Comparison of ENCODE assay signal across 8 mouse cellular contexts in genomic region chr11:3863454-3864112, GRCm38 (mm10). TPM values are rescaled to one million over a fixed set of nuclear protein-coding genes. Genes with fewer than 3 reads are reported as not detected.
DNase-seq lines count a peak whose midpoint lies in the region; ATAC-seq and TF ChIP-seq lines count a peak whose summit lies in the region.

TSS of gene Osbp2 (minus strand) at chr11:3863903.

- H3K27me3 ChIP-seq in forebrain, embryonic 13.5 days, result peaks cover 10% of the 10 kb centered on the region
- peaks cover 10% of the 10 kb centered on the region; the same call in 1 of the 2 replicates for H3K27me3 ChIP-seq in lung, embryonic 14.5 days (ENCODE audit: insufficient read depth, low read length)

- no peak within 1 kb of the TSS for H3K27ac ChIP-seq in forebrain, embryonic 13.5 days
- peak within 1 kb of the TSS; percentile 91 for H3K27ac ChIP-seq in layer of hippocampus, adult 2 months
- no peak within 1 kb of the TSS for H3K27ac ChIP-seq in lung, embryonic 14.5 days (ENCODE audit: low read depth)

- peak; percentile 86 for ATAC-seq in cerebellum, adult (ENCODE audit: insufficient number of reproducible peaks, low FRiP score, low TSS enrichment)
- ATAC-seq in forebrain, embryonic 13.5 days, result peak; percentile 92
- peak; percentile 97 for ATAC-seq in lung, embryonic 14.5 days (ENCODE audit: insufficient read depth)
- ATAC-seq in neutrophil, adult 5-6 weeks (ENCODE audit: extremely low read depth, insufficient number of reproducible peaks, low FRiP score, poor library complexity, severe bottlenecking), result peak; percentile 65

- H3K4me2 ChIP-seq in forebrain, embryonic 13.5 days, result peak within 1 kb of the TSS; percentile 77
- H3K4me2 ChIP-seq in lung, embryonic 14.5 days, result peak within 1 kb of the TSS; percentile 86

- H3K36me3 ChIP-seq in forebrain, embryonic 13.5 days (ENCODE audit: poor library complexity, severe bottlenecking), result no peaks in the 10 kb centered on the region
- H3K36me3 ChIP-seq in lung, embryonic 14.5 days (ENCODE audit: insufficient read depth), result no peaks in the 10 kb centered on the region

- DNase-seq in CD8-positive naive resting alpha-beta T cell, adult 2 months (ENCODE audit: low read depth in 2 of 2, low spot score in 2 of 2), result peak; percentile 12 to 18
- peak; percentile 69 for DNase-seq in heart, postnatal 14 days
- DNase-seq in layer of hippocampus, adult 2 months (ENCODE audit: low spot score in 2 of 2), result peak; percentile 80 to 84
- peak; percentile 77 for DNase-seq in lung, embryonic 14.5 days
- peak; percentile 80 for DNase-seq in testis, postnatal 14 days (ENCODE audit: low spot score)

- peak within 1 kb of the TSS; percentile 66 for H3K9ac ChIP-seq in forebrain, embryonic 13.5 days
- H3K9ac ChIP-seq in lung, embryonic 14.5 days, result peak within 1 kb of the TSS; percentile 48

- H3K9me3 ChIP-seq in forebrain, embryonic 13.5 days (replicated peaks), result no peaks in the 10 kb centered on the region
- no peaks in the 10 kb centered on the region for H3K9me3 ChIP-seq in lung, embryonic 14.5 days (ENCODE audit: low read depth, low read length)

- TF ChIP-seq CTCF in layer of hippocampus, adult 2 months (conservative IDR thresholded peaks at IDR 0.05), result peak; percentile 68
- TF ChIP-seq CTCF in lung, embryonic 14.5 days (IDR thresholded peaks at IDR 0.05; ENCODE audit: low read depth), result peak; percentile 46

- H3K4me1 ChIP-seq in forebrain, embryonic 13.5 days, result peaks cover 11% of the 10 kb centered on the region
- H3K4me1 ChIP-seq in lung, embryonic 14.5 days (ENCODE audit: insufficient read depth), result no peaks in the 10 kb centered on the region

- 3% methylated on average over 45 of the region's 58 CpGs for WGBS in forebrain, embryonic 13.5 days
- 3% methylated on average over 58 of the region's 58 CpGs for WGBS in lung, embryonic 14.5 days

- H3K4me3 ChIP-seq in forebrain, embryonic 13.5 days, result peak within 1 kb of the TSS; percentile 50
- H3K4me3 ChIP-seq in layer of hippocampus, adult 2 months, result peak within 1 kb of the TSS; percentile 72
- H3K4me3 ChIP-seq in lung, embryonic 14.5 days (ENCODE audit: low read depth, low read length), result peak within 1 kb of the TSS; percentile 46

- intact Hi-C loops in heart, postnatal 14 days (cut with DNase I), result loop anchor here (5.0 kb wide), 1 partner anchor 36 kb away; no protein-coding TSS in a partner anchor

RNA-seq across cellular contexts. Expression of gene Osbp2, which starts in this region (rescaled TPM):
- polyA plus RNA-seq in forebrain, embryonic 13.5 days (2015; fragmentation: Nextera tagmentation; extraction: Ambion mirVana), result 5.9 and 6.6 TPM in 2 replicates
- total RNA-seq in heart, postnatal 14 days (2021), result 1 to 10 TPM; 6.7 to 8.5 TPM
- 10 to 100 TPM; 81.4 to 86.7 TPM for total RNA-seq in layer of hippocampus, adult 2 months (2021)
- 0.12 and 0.46 TPM in 2 replicates for polyA plus RNA-seq in lung, embryonic 14.5 days (2014; fragmentation: Nextera tagmentation; extraction: Ambion mirVana)
- not detected in 2 replicates for total RNA-seq in neutrophil, adult 5-6 weeks (2017)

Comparison
In these comparisons a context has a peak if more than half of its experiments do, and no peak if none do; other contexts are left out.
1. RNA of gene Osbp2 (total RNA-seq): 81.4 to 86.7 TPM in layer of hippocampus, adult 2 months; 6.7 to 8.5 TPM in heart, postnatal 14 days and not detected in neutrophil, adult 5-6 weeks; every median in the first group is over 4 times any median in the second.
2. Peak in DNase-seq, ATAC-seq, H3K4me3 ChIP-seq, H3K9ac ChIP-seq and H3K4me2 ChIP-seq in lung, embryonic 14.5 days; RNA of the gene not detected or under 1 TPM.
3. Peak in ATAC-seq in neutrophil, adult 5-6 weeks; RNA of the gene not detected or under 1 TPM.
4. DNase-seq: peak in every context shown above with its lines; median percentile 82 in layer of hippocampus, adult 2 months; 80 in testis, postnatal 14 days; 77 in lung, embryonic 14.5 days; 69 in heart, postnatal 14 days; 15 in CD8-positive naive resting alpha-beta T cell, adult 2 months.
5. Peak in every context shown above with its lines, with median percentiles within 50 percentile points of each other: ATAC-seq and H3K4me3 ChIP-seq.